Mouse (Mus musculus) limb, embryonic 15.5 days (tissue): ENCODE measurements at regions not wholly inside any gene's neighbourhood (a gene's known extent, or its start where the extent isn't known, plus 50 kb on each side); places are given as distances from the start of the nearest gene placed in this dataset.
"Not testable (repeated sequence)": the region's sequence is repeated elsewhere in the genome, so short reads cannot be mapped to it uniquely, and the experiment has no call there.

Experiments
- ATAC-seq: fragments of 200-750 bp; cut with Nextera tagmentation; 2 replicates; pipeline ENCODE4 v1.8.0; 2017; ENCODE audit warnings: low read depth, moderate TSS enrichment; ENCODE audit not compliant: insufficient number of reproducible peaks, low FRiP score, low TSS enrichment
- H3K27ac ChIP-seq: fragments of 300-500 bp; sonication (generic); 2 replicates; pipeline ENCODE4 v1.5.1; 2015; ENCODE audit warnings: moderate library complexity, mild to moderate bottlenecking, inconsistent platforms
- H3K27me3 ChIP-seq: fragments of 300-500 bp; sonication (generic); 2 replicates; pipeline ENCODE4 v1.6.1; 2015; ENCODE audit warnings: inconsistent platforms
- H3K36me3 ChIP-seq: fragments of 300-500 bp; sonication (generic); 2 replicates; pipeline ENCODE4 v1.6.1; 2015; ENCODE audit warnings: inconsistent platforms
- H3K4me1 ChIP-seq: fragments of 300-500 bp; sonication (generic); 2 replicates; pipeline ENCODE4 v1.6.1; 2015; ENCODE audit warnings: inconsistent platforms
- H3K4me2 ChIP-seq: fragments of 300-500 bp; sonication (generic); 2 replicates; pipeline ENCODE4 v1.6.1; 2015; ENCODE audit warnings: mild to moderate bottlenecking, inconsistent platforms
- H3K4me3 ChIP-seq: fragments of 300-500 bp; sonication (generic); 2 replicates; pipeline ENCODE4 v1.5.1; 2015; ENCODE audit warnings: mild to moderate bottlenecking, inconsistent platforms
- H3K9ac ChIP-seq: fragments of 300-500 bp; sonication (generic); 2 replicates; pipeline ENCODE4 v1.6.1; 2015; ENCODE audit warnings: inconsistent platforms
- H3K9me3 ChIP-seq: fragments of 300-500 bp; sonication (generic); 2 replicates; pipeline ENCODE4 v1.6.1; 2016; ENCODE audit warnings: inconsistent platforms
- WGBS: fragments of 180-500 bp; shearing (Covaris S2); methylation state at CpG from one replicate; pipeline ENCODE4 v1.1.7; 2015; 5-methylcytosine and 5-hydroxymethylcytosine counted together

DNA sequence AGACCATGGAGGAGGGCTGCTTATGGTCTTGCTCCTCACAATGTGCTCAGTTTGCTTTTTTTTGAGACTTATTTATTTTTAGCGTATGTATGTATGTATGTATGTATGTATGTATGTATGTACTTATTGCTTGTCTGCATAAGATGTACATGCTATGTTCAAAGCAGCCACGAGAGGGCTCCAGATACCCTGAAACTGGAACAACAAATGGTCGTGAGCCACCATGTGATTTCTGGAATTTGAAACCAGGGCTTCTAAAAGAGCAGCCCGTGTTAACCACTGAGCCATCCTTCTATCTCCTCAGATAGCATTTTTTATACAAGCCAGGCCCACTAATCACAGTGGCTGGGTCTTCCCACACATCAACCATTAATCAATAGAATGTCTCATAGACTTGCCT lies 611.2 kb downstream of the 5730507C01Rik start:
- no peak overlapping the region for H3K4me3 ChIP-seq
- no peak for ATAC-seq

DNA sequence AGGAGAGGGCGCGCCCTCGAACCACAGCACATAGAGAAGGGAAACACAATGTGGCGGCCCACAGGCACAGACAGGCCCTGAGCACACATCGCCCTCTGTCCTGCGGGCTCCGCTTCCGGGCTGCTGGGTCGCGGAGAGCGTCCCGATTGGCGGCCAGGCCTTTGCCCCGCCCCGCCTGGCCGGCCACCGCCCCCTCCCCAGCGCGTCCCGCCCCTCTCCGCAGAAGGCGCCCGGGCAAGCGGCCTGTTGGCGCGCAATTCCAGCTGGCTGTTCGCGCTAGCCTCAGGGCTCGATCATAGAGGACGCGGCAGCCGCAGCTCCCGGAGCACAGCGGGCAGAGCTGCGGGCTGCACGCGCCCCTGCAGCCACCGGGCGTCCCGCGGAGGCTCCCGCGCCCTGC lies 661.3 kb downstream of the 5730507C01Rik start:
- Histone ChIP-seq H3K27me3 (no peaks in the 10 kb centered on the region), H3K4me1 (no peaks in the 10 kb centered on the region), H3K9ac (no peak overlapping the region), H3K4me3 (no peak overlapping the region), H3K27ac (no peak overlapping the region), H3K36me3 (no peaks in the 10 kb centered on the region), H3K4me2 (no peak overlapping the region), H3K9me3 (peaks cover 8% of the 10 kb centered on the region; the same call in 1 of the 2 replicates)
- no peak for ATAC-seq
- WGBS = 13% methylated on average over 41 of the region's 43 CpGs

More for the DNA sequence above, 611.2 kb downstream of the 5730507C01Rik start:
- Histone ChIP-seq H3K9me3 (no peaks in the 10 kb centered on the region), H3K27me3 (no peaks in the 10 kb centered on the region), H3K27ac (no peak overlapping the region), H3K4me2 (no peak overlapping the region), H3K9ac (no peak overlapping the region), H3K36me3 (no peaks in the 10 kb centered on the region), H3K4me1 (no peaks in the 10 kb centered on the region)
- whole genome bisulfite sequencing = 71% methylated on average over 4 of the region's 4 CpGs

DNA sequence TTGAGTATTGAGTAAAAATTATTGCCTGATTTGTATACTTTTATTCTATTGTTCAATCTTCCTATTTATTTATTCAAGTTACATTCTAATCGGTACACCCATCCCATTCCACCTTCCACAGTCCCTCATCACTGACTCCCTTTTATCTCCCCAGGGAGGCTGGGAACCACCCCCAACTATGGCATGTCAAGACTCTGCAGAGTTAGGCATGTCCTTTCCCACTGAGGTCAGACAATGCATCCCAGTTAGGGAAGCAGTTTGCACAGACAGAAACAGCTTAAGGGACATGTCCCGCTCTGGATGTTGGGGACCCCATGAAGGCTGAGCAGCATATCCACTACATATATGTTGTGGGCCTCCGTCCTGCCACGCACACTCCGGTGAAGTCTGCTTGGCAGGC lies 678.1 kb downstream of the 5730507C01Rik start:
- 94% methylated on average over 5 of the region's 5 CpGs for WGBS
- no peak for ATAC-seq
- no peak overlapping the region for H3K4me3 ChIP-seq

GRCm38 (mm10) chr12:19193041-19193440 lies 678.7 kb downstream of the 5730507C01Rik start:
- not testable (repeated sequence) for H3K27me3 ChIP-seq, ATAC-seq, H3K27ac ChIP-seq, H3K36me3 ChIP-seq, H3K4me3 ChIP-seq, H3K4me1 ChIP-seq, H3K4me2 ChIP-seq, H3K9me3 ChIP-seq, H3K9ac ChIP-seq
- WGBS = 77% methylated on average over 3 of the region's 3 CpGs

More for the DNA sequence above, 678.1 kb downstream of the 5730507C01Rik start:
- Histone ChIP-seq H3K9ac (no peak overlapping the region), H3K9me3 (peaks cover 8% of the 10 kb centered on the region; the same call in 1 of the 2 replicates), H3K36me3 (no peaks in the 10 kb centered on the region), H3K4me1 (no peaks in the 10 kb centered on the region), H3K4me2 (no peak overlapping the region), H3K27me3 (no peaks in the 10 kb centered on the region), H3K27ac (no peak overlapping the region)

DNA sequence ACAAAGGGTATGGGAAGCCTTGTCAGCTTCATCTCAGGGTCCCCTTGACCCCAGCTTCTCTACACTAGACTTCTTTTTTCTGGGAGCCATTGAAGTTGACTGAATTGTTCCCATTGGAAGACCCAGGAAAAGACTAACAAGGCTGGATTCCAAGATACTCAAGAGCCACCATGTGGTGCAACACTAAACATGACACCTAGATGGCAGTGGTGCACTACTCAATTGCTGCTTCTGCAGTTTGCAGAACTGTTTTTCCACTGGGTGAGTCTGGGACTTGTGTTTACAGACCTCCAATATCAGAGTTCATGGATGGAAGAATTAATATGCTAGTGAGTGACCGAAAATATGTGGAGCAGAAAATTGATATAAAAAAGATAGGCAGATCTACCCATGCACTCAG lies 709.7 kb downstream of the 5730507C01Rik start:
- H3K4me3 ChIP-seq, ATAC-seq, H3K27ac ChIP-seq, H3K27me3 ChIP-seq, H3K9ac ChIP-seq, H3K4me2 ChIP-seq, H3K9me3 ChIP-seq, H3K4me1 ChIP-seq, H3K36me3 ChIP-seq: not testable (repeated sequence)
- WGBS = 82% methylated on average over 1 of the region's 1 CpGs

DNA sequence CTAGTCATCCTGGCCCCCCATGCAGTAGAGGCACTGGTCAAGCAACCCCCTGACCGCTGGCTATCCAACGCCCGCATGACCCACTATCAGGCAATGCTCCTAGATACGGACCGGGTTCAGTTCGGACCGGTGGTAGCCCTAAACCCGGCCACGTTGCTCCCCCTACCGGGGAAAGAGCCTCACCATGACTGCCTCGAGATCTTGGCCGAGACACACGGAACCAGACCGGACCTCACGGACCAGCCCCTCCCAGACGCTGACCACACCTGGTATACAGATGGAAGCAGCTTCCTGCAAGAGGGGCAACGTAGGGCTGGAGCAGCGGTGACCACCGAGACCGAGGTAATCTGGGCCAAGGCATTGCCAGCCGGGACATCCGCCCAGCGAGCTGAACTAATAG lies 707.6 kb upstream of the Gm21863 start:
- not testable (repeated sequence) for H3K4me3 ChIP-seq, H3K9me3 ChIP-seq, H3K27me3 ChIP-seq, ATAC-seq, H3K4me1 ChIP-seq, H3K36me3 ChIP-seq, H3K9ac ChIP-seq, H3K4me2 ChIP-seq, H3K27ac ChIP-seq
- WGBS = 94% methylated on average over 23 of the region's 23 CpGs

- not testable (repeated sequence) for H3K36me3 ChIP-seq, H3K27ac ChIP-seq, ATAC-seq, H3K4me1 ChIP-seq, H3K27me3 ChIP-seq, H3K9me3 ChIP-seq
- Histone ChIP-seq H3K4me2 (peak overlapping the region; percentile 41), H3K9ac (peak overlapping the region; percentile 20; the same call in 1 of the 2 replicates), H3K4me3 (peak overlapping the region; percentile 47)
- 5% methylated on average over 73 of the region's 75 CpGs for WGBS
These were observed 665.9 kb upstream of the Gm21863 start for GRCm38 (mm10) chr12:19288271-19288890.

DNA sequence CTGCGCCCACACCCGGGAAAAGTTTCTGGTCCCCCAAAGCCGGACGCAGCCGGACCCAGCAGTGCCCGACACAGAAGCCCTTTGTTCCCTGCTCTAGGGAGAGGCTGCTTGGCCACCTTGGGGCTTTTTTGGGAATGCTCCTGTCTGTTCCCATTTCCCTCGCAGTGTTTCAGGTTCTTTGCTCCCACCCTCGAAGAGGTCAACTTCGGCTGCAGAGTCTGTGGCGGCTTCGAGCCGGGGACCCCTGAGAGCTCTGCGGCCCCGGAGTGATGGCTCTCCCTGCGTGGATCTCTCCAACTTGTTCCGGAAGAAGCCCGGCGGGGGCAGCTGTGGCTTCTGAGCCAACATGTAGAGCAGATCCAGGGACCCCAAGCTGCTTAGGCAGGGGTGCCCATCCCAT lies 665.3 kb upstream of the Gm21863 start:
- Histone ChIP-seq H3K4me2 (peak overlapping the region; percentile 41), H3K4me3 (peak overlapping the region; percentile 47), H3K9ac (peak overlapping the region; percentile 20; the same call in 1 of the 2 replicates)
- ATAC-seq, H3K27me3 ChIP-seq, H3K36me3 ChIP-seq, H3K4me1 ChIP-seq, H3K9me3 ChIP-seq, H3K27ac ChIP-seq: not testable (repeated sequence)
- WGBS = 51% methylated on average over 18 of the region's 18 CpGs

GRCm38 (mm10) chr12:19292068-19292770 lies 662.1 kb upstream of the Gm21863 start:
- WGBS = 83% methylated on average over 3 of the region's 3 CpGs
- H3K27me3 ChIP-seq = not testable (repeated sequence)

More at GRCm38 (mm10) chr12:19292068-19292770, 662.1 kb upstream of the Gm21863 start:
- ATAC-seq, H3K27ac ChIP-seq, H3K4me1 ChIP-seq, H3K4me3 ChIP-seq, H3K9ac ChIP-seq, H3K4me2 ChIP-seq, H3K9me3 ChIP-seq, H3K36me3 ChIP-seq: not testable (repeated sequence)
